Mouse (Mus musculus): ENCODE measurements around the gene Rgs7bp. TPM values are rescaled to one million over a fixed set of nuclear protein-coding genes. Genes with fewer than 3 reads are reported as not detected.

Rgs7bp gene
- total and polyA plus RNA-seq, 2 experiments from 2014 or later: 11.6 to 18.5 TPM

DNA sequence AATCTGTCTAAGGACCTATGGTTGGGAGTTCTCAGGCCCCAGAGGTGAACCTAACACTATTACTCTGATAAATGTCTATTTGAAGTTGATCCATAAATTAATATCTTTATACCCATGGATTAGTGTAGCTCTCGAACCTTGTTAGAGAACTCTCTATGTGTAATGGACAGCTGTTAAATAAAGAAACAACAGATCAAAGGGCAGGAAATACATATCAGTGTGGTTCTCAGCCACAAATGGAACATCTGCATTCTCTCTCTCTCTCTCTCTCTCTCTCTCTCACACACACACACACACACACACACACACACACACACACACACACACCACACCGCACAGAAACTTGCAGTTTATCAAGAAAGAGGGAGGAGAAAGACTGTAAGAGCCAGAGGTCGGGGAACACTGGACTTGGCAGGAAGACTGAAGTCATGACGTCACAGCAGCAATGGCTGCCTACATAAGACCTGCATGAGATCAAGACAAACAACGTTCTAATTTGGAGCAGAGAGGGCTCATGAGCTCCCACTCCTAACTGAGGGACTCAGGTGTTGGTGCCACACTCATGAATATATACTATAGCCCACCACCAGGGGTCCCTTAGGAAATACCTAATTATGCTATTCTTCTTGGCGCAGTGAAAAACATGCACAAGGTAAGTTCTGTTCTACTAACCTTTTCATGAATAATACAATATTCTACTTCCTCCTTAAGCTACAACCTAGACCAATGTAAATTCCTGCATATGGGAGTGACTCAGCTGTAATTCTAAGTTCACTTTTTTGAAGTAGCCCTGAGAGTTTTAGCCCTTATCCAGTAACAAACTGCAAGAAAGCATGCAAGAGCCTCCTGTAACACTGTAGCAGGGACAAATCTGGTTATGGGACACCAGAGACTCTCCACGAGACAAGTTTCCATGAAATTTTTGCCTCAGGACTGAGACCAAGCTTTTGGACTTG lies 12.4 kb upstream of the Rgs7bp start:
- H3K9ac ChIP-seq (replicated peaks; ENCODE audit: low read length): no peak overlapping the region
- H3K9me3 ChIP-seq (ENCODE audit: low read length): no peaks in the 10 kb centered on the region
- TF ChIP-seq CTCF (IDR thresholded peaks at IDR 0.05; ENCODE audit: low read depth): no peak
- no peak overlapping the region for H3K4me2 ChIP-seq (ENCODE audit: low read depth, low read length)
- 77% methylated on average over 7 of the region's 7 CpGs for WGBS
- H3K27ac ChIP-seq: no peak overlapping the region
- no peaks in the 10 kb centered on the region for H3K36me3 ChIP-seq (ENCODE audit: insufficient read depth, low read length)
- ATAC-seq (no peak), DNase-seq (ENCODE audit: low spot score) (no peak)
- H3K4me1 ChIP-seq (ENCODE audit: insufficient read depth, low read length): no peaks in the 10 kb centered on the region
- no peaks in the 10 kb centered on the region for H3K27me3 ChIP-seq (ENCODE audit: insufficient read depth, low read length)
- H3K4me3 ChIP-seq (ENCODE audit: low read length): no peak overlapping the region

- H3K4me1 ChIP-seq (ENCODE audit: insufficient read depth, low read length): no peaks in the 10 kb centered on the region
- no peak for ATAC-seq
- no peak overlapping the region for H3K9ac ChIP-seq (replicated peaks; ENCODE audit: low read length)
- no peak overlapping the region for H3K27ac ChIP-seq
- no peak overlapping the region for H3K4me3 ChIP-seq (ENCODE audit: low read length)
- no peak overlapping the region for H3K4me2 ChIP-seq (ENCODE audit: low read depth, low read length)
- H3K36me3 ChIP-seq (ENCODE audit: insufficient read depth, low read length): no peaks in the 10 kb centered on the region
- no peak for TF ChIP-seq CTCF (IDR thresholded peaks at IDR 0.05; ENCODE audit: low read depth)
- no peaks in the 10 kb centered on the region for H3K27me3 ChIP-seq (ENCODE audit: insufficient read depth, low read length)
- no peak for DNase-seq (ENCODE audit: low spot score)
- H3K9me3 ChIP-seq (ENCODE audit: low read length): no peaks in the 10 kb centered on the region
Measured at GRCm38 (mm10) chr13:105066119-105066518, 11.4 kb upstream of the Rgs7bp start.

GRCm38 (mm10) chr13:105055374-105055773 lies 644 bp upstream of the Rgs7bp start:
- WGBS: 12% methylated on average over 5 of the region's 5 CpGs
- DNase-seq (ENCODE audit: low spot score) (peak; percentile 33), ATAC-seq (0 out of 2 replicates have a peak, but pooled peaks have one; percentile 0)
- Histone ChIP-seq H3K9me3 (ENCODE audit: low read length) (no peaks in the 10 kb centered on the region), H3K36me3 (ENCODE audit: insufficient read depth, low read length) (no peaks in the 10 kb centered on the region), H3K27ac (peak overlapping the region; percentile 91), H3K4me1 (ENCODE audit: insufficient read depth, low read length) (peaks cover 5% of the 10 kb centered on the region; the same call in 1 of the 2 replicates), H3K4me3 (ENCODE audit: low read length) (peak overlapping the region; percentile 79), H3K9ac (replicated peaks; ENCODE audit: low read length) (peak overlapping the region; percentile 72; the same call in 1 of the 2 replicates), H3K27me3 (ENCODE audit: insufficient read depth, low read length) (no peaks in the 10 kb centered on the region), H3K4me2 (ENCODE audit: low read depth, low read length) (peak overlapping the region; percentile 55)
- TF ChIP-seq CTCF (IDR thresholded peaks at IDR 0.05; ENCODE audit: low read depth): no peak

DNA sequence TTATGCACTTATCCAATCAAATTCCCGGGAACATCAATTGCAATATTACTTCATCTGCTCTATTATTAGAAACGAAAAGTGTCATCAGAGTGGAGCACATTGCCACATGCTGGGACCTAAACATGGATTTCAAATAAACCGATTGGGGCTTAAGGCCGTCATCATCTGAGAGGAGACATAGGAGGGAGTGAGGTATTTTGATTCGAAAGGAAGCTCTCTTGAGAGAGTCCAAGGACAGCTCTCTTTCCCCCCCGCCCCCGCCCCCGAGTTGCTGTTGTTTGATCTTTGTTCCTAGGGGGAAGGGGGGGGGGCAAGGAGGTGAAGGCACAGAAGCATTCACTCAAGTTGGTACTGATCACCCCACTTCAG lies 195 bp upstream of the Rgs7bp start:
- no peaks in the 10 kb centered on the region for H3K27me3 ChIP-seq (ENCODE audit: insufficient read depth, low read length)
- H3K9ac ChIP-seq (replicated peaks; ENCODE audit: low read length): peak overlapping the region; percentile 72
- no peak; the same call in 1 of the 2 replicates for ATAC-seq
- WGBS: 0% methylated on average over 8 of the region's 8 CpGs
- H3K4me1 ChIP-seq (ENCODE audit: insufficient read depth, low read length): peaks cover 5% of the 10 kb centered on the region; the same call in 1 of the 2 replicates
- peak overlapping the region; percentile 91 for H3K27ac ChIP-seq
- TF ChIP-seq CTCF (IDR thresholded peaks at IDR 0.05; ENCODE audit: low read depth): no peak
- H3K4me2 ChIP-seq (ENCODE audit: low read depth, low read length): peak overlapping the region; percentile 55
- no peaks in the 10 kb centered on the region for H3K36me3 ChIP-seq (ENCODE audit: insufficient read depth, low read length)
- DNase-seq (ENCODE audit: low spot score): no peak
- H3K4me3 ChIP-seq (ENCODE audit: low read length): peak overlapping the region; percentile 79
- no peaks in the 10 kb centered on the region for H3K9me3 ChIP-seq (ENCODE audit: low read length)

GRCm38 (mm10) chr13:105053618-105054017 lies 1.1 kb downstream of the Rgs7bp start:
- no peaks in the 10 kb centered on the region for H3K36me3 ChIP-seq (ENCODE audit: insufficient read depth, low read length)
- H3K27me3 ChIP-seq (ENCODE audit: insufficient read depth, low read length): no peaks in the 10 kb centered on the region
- TF ChIP-seq CTCF (IDR thresholded peaks at IDR 0.05; ENCODE audit: low read depth): no peak
- peak; percentile 37 for DNase-seq (ENCODE audit: low spot score)
- peaks cover 5% of the 10 kb centered on the region; the same call in 1 of the 2 replicates for H3K4me1 ChIP-seq (ENCODE audit: insufficient read depth, low read length)
- ATAC-seq: peak; percentile 20; the same call in 1 of the 2 replicates
- H3K4me2 ChIP-seq (ENCODE audit: low read depth, low read length): peak overlapping the region; percentile 55
- under 1% methylated on average over 12 of the region's 12 CpGs for WGBS
- H3K9me3 ChIP-seq (ENCODE audit: low read length): no peaks in the 10 kb centered on the region
- H3K4me3 ChIP-seq (ENCODE audit: low read length): peak overlapping the region; percentile 79
- peak overlapping the region; percentile 91 for H3K27ac ChIP-seq
- peak overlapping the region; percentile 72 for H3K9ac ChIP-seq (replicated peaks; ENCODE audit: low read length)

GRCm38 (mm10) chr13:105051432-105051831 lies 3.3 kb downstream of the Rgs7bp start:
- peaks cover 5% of the 10 kb centered on the region; the same call in 1 of the 2 replicates for H3K4me1 ChIP-seq (ENCODE audit: insufficient read depth, low read length)
- no peaks in the 10 kb centered on the region for H3K9me3 ChIP-seq (ENCODE audit: low read length)
- peak overlapping the region; percentile 55 for H3K4me2 ChIP-seq (ENCODE audit: low read depth, low read length)
- TF ChIP-seq CTCF (IDR thresholded peaks at IDR 0.05; ENCODE audit: low read depth): no peak
- ATAC-seq: no peak
- 49% methylated on average over 6 of the region's 6 CpGs for WGBS
- H3K4me3 ChIP-seq (ENCODE audit: low read length): peak overlapping the region; percentile 2; the same call in 1 of the 2 replicates
- no peak for DNase-seq (ENCODE audit: low spot score)
- H3K27ac ChIP-seq: no peak overlapping the region
- H3K9ac ChIP-seq (replicated peaks; ENCODE audit: low read length): no peak overlapping the region
- H3K27me3 ChIP-seq (ENCODE audit: insufficient read depth, low read length): no peaks in the 10 kb centered on the region
- no peaks in the 10 kb centered on the region for H3K36me3 ChIP-seq (ENCODE audit: insufficient read depth, low read length)

Measured in hindbrain, postnatal 0 days (tissue).